Mouse (Mus musculus): Measurements from ENCODE around the gene Brpf3. TPM values are rescaled to one million over a fixed set of nuclear protein-coding genes. Genes with fewer than 3 reads are reported as not detected.

The Brpf3 gene
- total and polyA plus RNA-seq, 3 experiments = 0.40 to 12.1 (median 1.5) TPM

- peaks cover 0 to 15% of the 10 kb centered on the region in 2 experiments; a peak in 2 of 4 replicates for H3K4me1 ChIP-seq (ENCODE audit: control insufficient read depth in 1 of 2, insufficient read depth in 2 of 2)
- H3K79me2 ChIP-seq (replicated peaks; ENCODE audit: control insufficient read depth, extremely low read depth, insufficient read depth, poor library complexity, severe bottlenecking) = no peaks in the 10 kb centered on the region
- no peak overlapping the region for H3K4me2 ChIP-seq (ENCODE audit: insufficient read depth, low read depth, poor library complexity, severe bottlenecking)
- H3K27me3 ChIP-seq (replicated peaks) = no peaks in the 10 kb centered on the region
- dilution Hi-C loops (cut with MboI; ENCODE audit: extremely low pct_ligation_motif_present, extremely low pct_unique_long_range_greater_than_20kb, low sequenced_read_pairs) (no loop called here), in situ Hi-C loops (cut with MboI; ENCODE audit: low pct_ligation_motif_present, low pct_unique_long_range_greater_than_20kb, low sequenced_read_pairs) (loop anchor here (10.0 kb wide), 1 partner anchor 95 kb away; no protein-coding TSS in a partner anchor)
- TF ChIP-seq EP300 (IDR thresholded peaks at IDR 0.05; ENCODE audit: low read length) (no peak), IRF4 (IDR thresholded peaks at IDR 0.05; ENCODE audit: low read depth, low read length) (no peak)
- no peaks in the 10 kb centered on the region for H3K36me3 ChIP-seq (replicated peaks in 1 of 2; ENCODE audit: control insufficient read depth in 1 of 2, insufficient read depth in 1 of 2, low read length in 1 of 2)
- H3K9me3 ChIP-seq (replicated peaks; ENCODE audit: low read length) = peaks cover 2% of the 10 kb centered on the region
- no peak for DNase-seq (ENCODE audit: extremely low read depth)
- no peak overlapping the region for H3K9ac ChIP-seq (ENCODE audit: insufficient read depth, low read depth)
- H3K4me3 ChIP-seq (replicated peaks in 1 of 3; ENCODE audit: low read depth in 2 of 3, low read length in 2 of 3, poor library complexity in 1 of 3) = no peak overlapping the region
- H3K27ac ChIP-seq (ENCODE audit: insufficient read depth, low read depth) = no peak overlapping the region
Measured at GRCm38 (mm10) chr17:28779735-28780134, 21.2 kb upstream of the Brpf3 start.

DNA sequence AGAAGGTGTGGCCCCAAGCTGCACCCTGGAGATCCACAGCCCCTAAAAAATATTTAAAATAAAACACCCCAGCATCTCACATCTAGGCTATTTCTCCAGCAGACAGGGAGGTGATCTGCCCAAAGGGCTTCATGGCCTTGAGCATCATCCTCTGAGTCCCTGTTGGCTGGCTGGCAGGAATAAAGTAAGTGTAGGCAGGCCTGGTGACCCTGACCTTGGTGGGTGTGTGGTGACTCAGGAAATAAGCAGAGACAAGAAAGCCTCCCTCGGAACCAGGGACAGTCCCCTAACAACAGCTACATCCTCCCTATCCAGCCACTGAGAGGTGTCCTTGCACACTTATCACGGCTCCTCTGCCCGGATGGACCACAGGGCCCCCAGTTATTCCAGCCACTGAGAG is 20.1 kb upstream of the Brpf3 start:
- Histone ChIP-seq H3K9ac (ENCODE audit: insufficient read depth, low read depth) (no peak overlapping the region), H3K27ac (ENCODE audit: insufficient read depth, low read depth) (no peak overlapping the region), H3K27me3 (replicated peaks) (no peaks in the 10 kb centered on the region), H3K9me3 (replicated peaks; ENCODE audit: low read length) (peaks cover 2% of the 10 kb centered on the region), H3K4me2 (ENCODE audit: insufficient read depth, low read depth, poor library complexity, severe bottlenecking) (no peak overlapping the region), H3K4me3 (replicated peaks in 1 of 3; ENCODE audit: low read depth in 2 of 3, low read length in 2 of 3, poor library complexity in 1 of 3) (peak overlapping the region in 1 of 3 experiments; percentile 46), H3K4me1 (ENCODE audit: control insufficient read depth in 1 of 2, insufficient read depth in 2 of 2) (peaks cover 0 to 15% of the 10 kb centered on the region in 2 experiments; a peak in 2 of 4 replicates), H3K36me3 (replicated peaks in 1 of 2; ENCODE audit: control insufficient read depth in 1 of 2, insufficient read depth in 1 of 2, low read length in 1 of 2) (no peaks in the 10 kb centered on the region), H3K79me2 (replicated peaks; ENCODE audit: control insufficient read depth, extremely low read depth, insufficient read depth, poor library complexity, severe bottlenecking) (no peaks in the 10 kb centered on the region)
- no peak for TF ChIP-seq ELF1 (IDR thresholded peaks at IDR 0.05; ENCODE audit: low read depth, low read length)
- TF ChIP-seq ZKSCAN1 (IDR thresholded peaks at IDR 0.05; ENCODE audit: borderline replicate concordance, low read depth, low read length) = no peak
- no peak for TF ChIP-seq MEF2A (IDR thresholded peaks at IDR 0.05; ENCODE audit: borderline replicate concordance, low read depth, low read length)
- no peak for TF ChIP-seq MAX (IDR thresholded peaks at IDR 0.05; ENCODE audit: low read length)
- TF ChIP-seq POLR2A (IDR thresholded peaks at IDR 0.05; ENCODE audit: low read depth, low read length) = no peak
- TF ChIP-seq CTCF (conservative IDR thresholded peaks at IDR 0.05 in 1 of 2, IDR thresholded peaks at IDR 0.05 in 1 of 2; ENCODE audit: low read depth in 2 of 2, low read length in 2 of 2) = peak in 1 of 2 experiments; percentile 1; a peak in 1 of 4 replicates
- dilution Hi-C loops (cut with MboI; ENCODE audit: extremely low pct_ligation_motif_present, extremely low pct_unique_long_range_greater_than_20kb, low sequenced_read_pairs) (no loop called here), in situ Hi-C loops (cut with MboI; ENCODE audit: low pct_ligation_motif_present, low pct_unique_long_range_greater_than_20kb, low sequenced_read_pairs) (no loop called here)
- peak; percentile 64 for DNase-seq (ENCODE audit: extremely low read depth)

DNA sequence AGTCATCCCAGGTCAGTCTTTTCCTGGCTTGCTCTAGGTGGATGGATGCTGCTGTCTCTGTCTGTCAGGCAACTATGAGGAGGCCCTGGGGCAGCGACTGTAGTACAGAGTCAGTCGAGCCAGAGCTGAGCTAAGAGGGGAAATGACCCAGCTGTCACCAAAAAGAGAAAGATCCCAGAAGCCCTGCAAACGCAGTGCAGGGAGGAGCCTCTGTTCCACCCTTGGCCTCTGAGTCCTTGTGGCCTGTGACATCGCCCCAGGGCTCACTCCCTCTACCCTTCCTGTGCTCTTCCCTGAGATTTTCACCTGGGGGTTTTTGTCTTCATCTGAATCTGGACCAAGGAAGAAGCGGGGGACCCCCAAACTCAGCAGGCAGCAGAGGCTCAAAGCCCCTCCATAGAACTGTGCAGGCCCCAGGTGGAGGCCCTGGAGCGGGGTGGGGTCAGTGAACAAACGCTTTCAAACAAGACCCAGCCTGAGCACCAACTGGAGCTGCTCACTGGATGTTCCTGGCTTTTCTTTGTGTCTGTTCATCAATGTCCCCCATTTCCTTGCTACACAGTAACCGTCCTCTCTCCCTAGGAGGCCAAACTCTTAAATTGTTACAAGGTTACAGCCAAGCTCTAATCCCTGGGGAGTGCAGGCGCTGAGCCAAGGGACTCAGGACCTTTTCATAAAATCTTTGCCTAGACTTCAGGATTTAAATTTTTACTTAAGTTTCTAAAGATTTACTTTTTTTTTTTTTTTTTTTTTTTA is 19.4 kb upstream of the Brpf3 start:
- no peak overlapping the region for H3K27ac ChIP-seq (ENCODE audit: insufficient read depth, low read depth)
- dilution Hi-C loops (cut with MboI; ENCODE audit: extremely low pct_ligation_motif_present, extremely low pct_unique_long_range_greater_than_20kb, low sequenced_read_pairs) = no loop called here

More for the DNA sequence above, 19.4 kb upstream of the Brpf3 start:
- Histone ChIP-seq H3K9ac (ENCODE audit: insufficient read depth, low read depth) (no peak overlapping the region), H3K79me2 (replicated peaks; ENCODE audit: control insufficient read depth, extremely low read depth, insufficient read depth, poor library complexity, severe bottlenecking) (no peaks in the 10 kb centered on the region), H3K36me3 (replicated peaks in 1 of 2; ENCODE audit: control insufficient read depth in 1 of 2, insufficient read depth in 1 of 2, low read length in 1 of 2) (no peaks in the 10 kb centered on the region), H3K4me3 (replicated peaks in 1 of 3; ENCODE audit: low read depth in 2 of 3, low read length in 2 of 3, poor library complexity in 1 of 3) (peak overlapping the region in 1 of 3 experiments; percentile 46), H3K4me1 (ENCODE audit: control insufficient read depth in 1 of 2, insufficient read depth in 2 of 2) (peaks cover 0 to 15% of the 10 kb centered on the region in 2 experiments; a peak in 2 of 4 replicates), H3K9me3 (replicated peaks; ENCODE audit: low read length) (peaks cover 2% of the 10 kb centered on the region), H3K27me3 (replicated peaks) (no peaks in the 10 kb centered on the region), H3K4me2 (ENCODE audit: insufficient read depth, low read depth, poor library complexity, severe bottlenecking) (no peak overlapping the region)
- peak; percentile 51 for DNase-seq (ENCODE audit: extremely low read depth)
- in situ Hi-C loops (cut with MboI; ENCODE audit: low pct_ligation_motif_present, low pct_unique_long_range_greater_than_20kb, low sequenced_read_pairs) = no loop called here
- TF ChIP-seq E2F4 (IDR thresholded peaks at IDR 0.05; ENCODE audit: insufficient replicate concordance, low read depth, low read length) (no peak), NELFE (IDR thresholded peaks at IDR 0.05; ENCODE audit: low read depth, low read length) (no peak), TBP (conservative IDR thresholded peaks at IDR 0.05; ENCODE audit: low read depth, low read length) (no peak), KAT2A (IDR thresholded peaks at IDR 0.05; ENCODE audit: insufficient replicate concordance, low read length) (no peak), POLR2AphosphoS2 (IDR thresholded peaks at IDR 0.05; ENCODE audit: low read depth, low read length) (no peak), NRF1 (IDR thresholded peaks at IDR 0.05; ENCODE audit: low read depth, low read length) (no peak), SIN3A (IDR thresholded peaks at IDR 0.05; ENCODE audit: low read length) (no peak), ELF1 (IDR thresholded peaks at IDR 0.05; ENCODE audit: low read depth, low read length) (no peak), POLR2A (IDR thresholded peaks at IDR 0.05; ENCODE audit: low read depth, low read length) (no peak), CTCF (conservative IDR thresholded peaks at IDR 0.05 in 1 of 2, IDR thresholded peaks at IDR 0.05 in 1 of 2; ENCODE audit: low read depth in 2 of 2, low read length in 2 of 2) (no peak), USF1 (IDR thresholded peaks at IDR 0.05; ENCODE audit: low read depth, low read length) (no peak), USF2 (conservative IDR thresholded peaks at IDR 0.05; ENCODE audit: low read depth, low read length) (no peak), CHD1 (IDR thresholded peaks at IDR 0.05; ENCODE audit: low read depth, low read length) (no peak), ZKSCAN1 (IDR thresholded peaks at IDR 0.05; ENCODE audit: borderline replicate concordance, low read depth, low read length) (no peak), RCOR1 (conservative IDR thresholded peaks at IDR 0.05; ENCODE audit: low read depth, low read length) (no peak), ZNF384 (IDR thresholded peaks at IDR 0.05; ENCODE audit: low read depth, low read length) (no peak)
